Mouse (Mus musculus) lung, adult 2 months (tissue): ENCODE measurements around the gene Pcmt1.

Source experiments
- CTCF ChIP-seq: fragments of 200-500 bp; IDR thresholded peaks from 2 replicates; pipeline ENCODE4 v1.5.1; 2011; ENCODE audit warnings: mild to moderate bottlenecking, low read length, control low read depth; ENCODE audit not compliant: insufficient read depth
- POLR2A ChIP-seq: fragments of 200-500 bp; IDR thresholded peaks from 2 replicates; pipeline ENCODE4 v1.6.1; 2011; ENCODE audit warnings: low read depth, mild to moderate bottlenecking, control low read depth, low read length, borderline replicate concordance; ENCODE audit errors: extremely low read depth

GRCm38 (mm10) chr10:7726501-7726812, 45.5 kb upstream of the Pcmt1 start:
- TF ChIP-seq CTCF (no peak), POLR2A (no peak)
